Mouse (Mus musculus): ENCODE results near the gene C1qtnf7.

The C1qtnf7 gene

DNA sequence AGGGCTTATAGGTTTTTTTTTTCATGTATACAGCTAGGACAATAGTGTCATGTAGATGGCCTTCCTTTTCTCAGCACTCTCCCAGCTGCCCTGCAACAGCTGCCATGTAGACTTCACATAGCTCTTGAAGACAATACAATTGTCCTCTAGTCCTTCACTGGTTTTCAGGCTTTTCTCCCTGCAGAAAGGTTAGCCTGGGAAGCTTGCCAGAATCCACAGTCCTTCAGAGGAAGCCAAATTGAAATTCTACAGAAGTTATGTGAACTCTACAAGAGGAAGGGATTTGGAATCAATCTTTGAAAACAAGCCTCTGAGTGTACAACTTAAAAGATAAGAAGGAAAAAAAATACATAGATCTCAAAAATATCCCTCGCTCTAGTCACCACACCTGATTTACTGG, 94.4 kb downstream of the C1qtnf7 start:
- no peak for DNase-seq (ENCODE audit: low spot score)

GRCm38 (mm10) chr5:43621575-43622299, 106.4 kb downstream of the C1qtnf7 start:
- DNase-seq (ENCODE audit: low spot score): no peak

DNA sequence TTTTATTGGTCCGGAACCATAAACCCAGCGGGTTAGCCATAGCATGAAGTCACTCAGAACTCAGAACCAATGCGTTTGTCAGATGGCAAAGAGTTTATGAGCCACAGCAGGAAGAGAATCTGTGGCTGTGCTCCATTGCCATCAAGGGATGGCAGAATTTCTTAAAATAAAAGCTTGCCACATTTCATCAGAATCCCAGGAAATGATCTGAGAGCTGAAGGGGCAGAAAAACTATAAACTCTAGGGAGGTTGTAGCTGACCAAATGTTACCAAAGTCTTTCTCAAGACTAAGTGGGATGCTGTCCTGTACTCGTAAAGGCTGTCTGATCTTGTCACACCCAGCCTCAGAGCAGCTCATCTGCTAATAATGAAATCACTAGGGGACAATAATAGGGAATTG, 110.1 kb downstream of the C1qtnf7 start:
- DNase-seq (ENCODE audit: low spot score): no peak

- DNase-seq (ENCODE audit: low spot score): no peak
Measured at GRCm38 (mm10) chr5:43634071-43634601, 118.8 kb downstream of the C1qtnf7 start.

DNA sequence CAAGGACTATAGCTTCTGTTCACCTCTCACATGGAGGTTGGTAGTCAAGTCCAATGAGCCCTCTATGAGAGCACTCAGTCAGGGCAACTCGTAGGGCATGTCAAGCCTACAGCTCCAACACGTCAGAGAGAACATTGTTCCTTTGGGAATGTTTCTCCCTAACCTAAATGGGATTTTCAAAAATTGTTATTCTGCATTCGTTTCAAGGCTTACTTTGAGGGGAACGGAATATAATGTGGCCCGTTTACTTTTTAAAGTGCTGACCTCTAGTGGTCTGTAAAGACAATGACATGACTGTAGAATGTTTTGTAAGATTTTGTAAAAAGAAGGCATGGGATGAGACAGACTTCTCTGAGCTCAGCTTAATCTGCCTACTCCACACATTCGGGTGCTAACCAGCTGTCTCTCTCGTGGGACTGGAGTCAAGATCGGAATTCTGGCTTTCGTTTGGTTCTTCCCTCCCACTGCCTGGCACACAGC, 119.3 kb downstream of the C1qtnf7 start:
- peak; percentile 67 for DNase-seq (ENCODE audit: low spot score)

- DNase-seq (ENCODE audit: low spot score): no peak
Measured at GRCm38 (mm10) chr5:43645020-43645419, 129.7 kb downstream of the C1qtnf7 start.

DNA sequence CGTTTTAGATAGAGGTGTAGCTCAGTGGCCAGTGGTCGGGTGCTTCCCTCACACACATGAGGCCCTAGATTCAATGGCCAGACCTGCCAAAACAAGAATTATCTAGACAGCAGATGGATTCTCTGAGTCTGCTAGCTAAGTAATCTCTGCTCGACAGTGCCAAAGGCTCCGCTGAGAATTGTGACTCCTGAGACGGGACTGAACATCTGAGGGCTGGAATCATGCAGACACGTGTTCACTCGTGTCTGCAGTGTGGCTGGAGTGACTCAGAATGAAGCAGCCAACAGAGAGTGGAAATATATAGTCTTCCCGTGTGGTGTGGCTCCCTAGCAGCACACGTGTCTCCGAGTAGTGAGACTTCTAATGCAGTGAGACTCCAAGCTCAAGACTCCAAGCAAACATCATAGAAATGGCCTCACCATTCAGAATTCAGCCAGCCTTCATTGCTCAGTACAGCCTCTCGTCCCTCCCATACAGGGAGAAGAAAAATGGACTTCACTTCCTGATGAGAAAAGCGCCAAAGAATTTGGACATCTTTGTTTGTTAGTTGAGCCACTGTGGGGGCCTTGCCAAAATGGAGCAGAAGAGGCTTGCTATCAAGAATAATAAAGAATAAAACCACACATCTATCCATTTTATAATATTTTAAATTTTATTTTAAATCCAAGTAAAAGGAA, 131.9 kb downstream of the C1qtnf7 start:
- no peak for DNase-seq (ENCODE audit: low spot score)

DNA sequence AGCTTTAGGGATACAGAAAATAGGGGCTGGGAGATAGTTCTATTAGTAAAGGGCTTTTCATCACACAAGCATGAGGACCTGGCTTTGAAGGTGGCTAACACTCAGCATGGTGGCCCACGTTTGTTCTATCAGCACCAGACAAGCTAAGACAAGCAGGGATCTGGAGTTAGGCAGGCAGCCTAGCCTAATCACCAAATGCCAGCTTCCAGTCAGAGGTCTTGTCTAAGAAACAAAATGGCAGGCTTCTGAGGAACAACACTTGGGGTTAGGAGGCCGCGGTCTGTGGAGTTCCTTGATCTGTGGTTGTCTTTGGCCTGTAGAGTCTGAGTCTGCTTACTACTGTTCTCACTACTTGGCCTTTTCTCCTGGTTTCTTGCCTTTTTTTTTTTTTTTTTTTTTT, 146.2 kb downstream of the C1qtnf7 start:
- DNase-seq (ENCODE audit: low spot score): no peak

DNA sequence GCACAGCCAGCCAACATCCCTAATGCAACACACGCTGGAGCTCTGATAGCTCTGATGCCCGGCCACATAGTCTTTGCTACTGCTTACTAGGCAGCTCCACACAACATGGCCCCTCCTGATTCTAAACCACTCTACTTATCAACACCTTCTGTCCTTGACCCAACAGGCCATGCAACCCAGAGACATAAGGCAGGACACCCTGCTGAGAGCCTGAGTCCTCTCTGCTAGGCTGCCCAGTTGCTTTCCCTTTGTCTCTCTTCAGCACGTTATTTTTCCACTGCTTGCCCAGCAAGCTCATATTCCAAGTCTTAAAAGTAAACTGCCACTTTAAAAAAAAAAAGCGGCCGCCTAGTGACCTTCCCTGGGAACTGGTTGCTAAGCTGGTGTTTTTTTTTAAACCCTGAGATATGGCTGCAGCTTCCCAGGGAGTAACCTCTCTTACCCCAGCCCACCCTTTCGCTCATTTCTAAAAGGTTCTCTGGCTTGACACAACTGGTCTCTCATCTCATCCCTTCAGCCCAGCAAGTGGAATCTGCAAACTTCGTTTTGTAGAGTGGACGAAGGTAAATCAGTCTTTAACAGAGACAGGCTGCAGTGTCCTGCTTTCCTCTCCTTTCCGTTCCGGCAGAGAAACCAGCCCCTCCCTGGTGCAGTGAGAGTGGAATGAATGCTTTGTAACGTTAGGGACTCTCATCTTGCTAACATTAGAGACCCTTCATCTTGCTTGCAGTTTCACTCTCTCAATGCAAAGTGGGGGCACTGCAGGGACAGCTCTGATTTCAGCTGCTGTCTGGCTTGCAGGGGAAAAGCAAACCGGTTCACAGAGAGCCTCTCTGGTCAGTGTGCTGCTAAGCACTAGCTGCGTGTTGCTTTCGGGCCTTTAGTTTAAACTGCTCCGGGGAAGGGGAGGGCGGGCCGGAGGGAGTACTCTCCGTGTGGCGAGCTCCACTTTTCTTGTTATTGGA, 146.9 kb downstream of the C1qtnf7 start, which contains the start of gene Cc2d2a:
TSS of gene Cc2d2a (plus strand) at position 350 of the 965 bp plus-strand sequence.
- peak; percentile 81 for DNase-seq (ENCODE audit: low spot score)

DNA sequence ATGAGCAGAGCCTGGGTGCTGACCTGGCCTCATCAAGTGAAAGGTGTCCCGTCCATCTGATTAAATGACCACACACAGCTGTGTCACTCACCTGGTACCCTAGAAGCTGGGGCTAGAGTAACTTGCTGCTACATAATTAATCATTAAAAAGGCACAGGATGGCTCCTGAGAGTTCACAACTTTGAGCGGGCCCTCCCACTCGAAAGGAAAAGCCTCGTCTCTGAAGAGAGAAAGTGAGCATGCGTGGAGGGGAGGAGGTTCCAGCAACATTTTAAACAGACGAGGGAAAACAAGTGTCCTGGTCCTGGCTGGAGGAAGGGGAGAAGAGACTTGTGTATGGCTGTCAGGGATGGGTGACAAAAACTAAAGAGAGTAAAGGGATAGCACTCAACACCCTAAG, 148.2 kb downstream of the C1qtnf7 start:
- no peak for DNase-seq (ENCODE audit: low spot score)

DNA sequence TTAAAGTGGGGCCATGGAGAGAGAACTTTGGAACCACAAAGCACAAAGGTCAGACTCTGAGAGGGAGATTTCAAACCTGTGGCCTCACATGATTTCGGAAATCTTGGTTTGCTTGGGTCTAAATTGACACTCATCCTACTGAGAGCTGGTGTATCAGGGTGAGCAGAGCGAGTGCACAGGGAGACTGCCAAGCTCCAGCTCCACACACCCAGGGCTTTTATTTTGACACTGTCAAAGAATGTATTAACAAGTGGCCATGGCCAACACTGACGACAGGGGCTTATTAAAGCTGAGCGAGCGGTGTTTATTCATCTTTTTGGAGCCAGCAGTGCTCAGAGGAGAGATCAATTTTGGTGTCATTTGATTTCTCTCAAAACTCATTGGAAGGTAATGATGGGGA, 149.8 kb downstream of the C1qtnf7 start:
- peak; percentile 62 for DNase-seq (ENCODE audit: low spot score)

Data from retina, embryonic 14.5 days (tissue).